Mouse (Mus musculus) cortical plate, adult 2 months (tissue): Measurements from ENCODE around the gene Trp53rkb.

Experiments used
- CTCF ChIP-seq: fragments of 200-500 bp; IDR thresholded peaks from 2 replicates; pipeline ENCODE4 v1.5.1; 2011; ENCODE audit warnings: mild to moderate bottlenecking, control low read depth, low read length; ENCODE audit not compliant: insufficient read depth; ENCODE audit errors: extremely low read depth
- POLR2A ChIP-seq: fragments of 200-500 bp; IDR thresholded peaks from 2 replicates; pipeline ENCODE4 v1.6.1; 2011; ENCODE audit warnings: mild to moderate bottlenecking, low read length, control low read depth; ENCODE audit not compliant: insufficient read depth; ENCODE audit errors: extremely low read depth

GRCm38 (mm10) chr2:166835581-166835980 lies 43.2 kb downstream of the Trp53rkb start:
- TF ChIP-seq CTCF = no peak
- TF ChIP-seq POLR2A = no peak
